Comparison of ENCODE assay signal across 15 mouse cellular contexts in genomic region chr11:31359283-31359902, GRCm38 (mm10). TPM values are rescaled to one million over a fixed set of nuclear protein-coding genes. Genes with fewer than 3 reads are reported as not detected.
DNase-seq lines count a peak whose midpoint lies in the region; ATAC-seq and TF ChIP-seq lines count a peak whose summit lies in the region.
"Had no signal": no experiment of that assay in that cellular context is flagged by ENCODE, and none has a peak within 500 bp of the region (broad histone marks: within the 10 kb centered on the region; RNA-seq: fewer than 3 reads in every experiment).

No protein-coding gene starts in this region.

- no peaks in the 10 kb centered on the region for H3K4me1 ChIP-seq in intestine, embryonic 14.5 days (replicated peaks; ENCODE audit: control insufficient read depth, insufficient read depth, low read length)
- no peaks in the 10 kb centered on the region for H3K4me1 ChIP-seq in intestine, postnatal 0 days (replicated peaks; ENCODE audit: control insufficient read depth, insufficient read depth, low read length)
- H3K4me1 ChIP-seq in limb, embryonic 12.5 days (replicated peaks) = no peaks in the 10 kb centered on the region
- H3K4me1 ChIP-seq in limb, embryonic 10.5 days = no peaks in the 10 kb centered on the region
- H3K4me1 ChIP-seq in stomach, postnatal 0 days (replicated peaks; ENCODE audit: control insufficient read depth, insufficient read depth) = no peaks in the 10 kb centered on the region
- H3K4me1 ChIP-seq: embryonic facial prominence, embryonic 12.5 days; hindbrain, embryonic 15.5 days had no signal

- H3K27ac ChIP-seq in intestine, embryonic 14.5 days (ENCODE audit: low read depth) = no peak overlapping the region
- no peak overlapping the region for H3K27ac ChIP-seq in intestine, postnatal 0 days (ENCODE audit: low read depth, low read length)
- no peak overlapping the region for H3K27ac ChIP-seq in limb, embryonic 12.5 days
- H3K27ac ChIP-seq in limb, embryonic 10.5 days = no peak overlapping the region
- H3K27ac ChIP-seq in stomach, postnatal 0 days (replicated peaks) = no peak overlapping the region
- H3K27ac ChIP-seq: embryonic facial prominence, embryonic 12.5 days; heart, embryonic 13.5 days; hindbrain, embryonic 15.5 days had no signal

- ATAC-seq in intestine, embryonic 14.5 days (replicated peaks; ENCODE audit: low FRiP score, low TSS enrichment, low read depth) = no peak
- no peak for ATAC-seq in intestine, postnatal 0 days
- 0 out of 2 replicates have a peak, but pooled peaks have one; percentile 59 for ATAC-seq in limb, embryonic 12.5 days (ENCODE audit: insufficient number of reproducible peaks, insufficient read depth, low FRiP score, low TSS enrichment, low read depth)
- no peak for ATAC-seq in stomach, postnatal 0 days (ENCODE audit: low FRiP score, low TSS enrichment)

- TF ChIP-seq CTCF in intestine, postnatal 0 days (IDR thresholded peaks at IDR 0.05; ENCODE audit: low read depth) = no peak
- no peak for TF ChIP-seq CTCF in stomach, postnatal 0 days (IDR thresholded peaks at IDR 0.05; ENCODE audit: low read depth)

- H3K36me3 ChIP-seq in intestine, embryonic 14.5 days (ENCODE audit: control insufficient read depth, insufficient read depth, low read length) = no peaks in the 10 kb centered on the region
- H3K36me3 ChIP-seq in intestine, postnatal 0 days (ENCODE audit: control insufficient read depth, insufficient read depth) = 0 out of 2 replicates have a peak, but pooled peaks cover 4% of the 10 kb centered on the region
- no peaks in the 10 kb centered on the region for H3K36me3 ChIP-seq in limb, embryonic 12.5 days
- no peaks in the 10 kb centered on the region for H3K36me3 ChIP-seq in limb, embryonic 10.5 days
- no peaks in the 10 kb centered on the region for H3K36me3 ChIP-seq in stomach, postnatal 0 days (ENCODE audit: control insufficient read depth, insufficient read depth, low read length)
- H3K36me3 ChIP-seq: embryonic facial prominence, embryonic 12.5 days; hindbrain, embryonic 15.5 days had no signal

- no peaks in the 10 kb centered on the region for H3K9me3 ChIP-seq in intestine, embryonic 14.5 days (ENCODE audit: control insufficient read depth, low read length)
- H3K9me3 ChIP-seq in intestine, postnatal 0 days (ENCODE audit: control insufficient read depth) = no peaks in the 10 kb centered on the region
- H3K9me3 ChIP-seq in limb, embryonic 12.5 days = no peaks in the 10 kb centered on the region
- H3K9me3 ChIP-seq in limb, embryonic 10.5 days (replicated peaks) = no peaks in the 10 kb centered on the region
- H3K9me3 ChIP-seq in stomach, postnatal 0 days (ENCODE audit: control insufficient read depth, low read length) = no peaks in the 10 kb centered on the region
- H3K9me3 ChIP-seq: embryonic facial prominence, embryonic 12.5 days; heart, embryonic 13.5 days; hindbrain, embryonic 15.5 days had no signal

- WGBS in intestine, embryonic 14.5 days = 68% methylated on average over 6 of the region's 6 CpGs
- 73% methylated on average over 6 of the region's 6 CpGs for WGBS in intestine, postnatal 0 days
- WGBS in limb, embryonic 12.5 days = 74% methylated on average over 6 of the region's 6 CpGs
- WGBS in limb, embryonic 10.5 days = 84% methylated on average over 6 of the region's 6 CpGs
- WGBS in stomach, postnatal 0 days = 65% methylated on average over 6 of the region's 6 CpGs

- no peak overlapping the region for H3K4me2 ChIP-seq in intestine, embryonic 14.5 days (ENCODE audit: low read length)
- H3K4me2 ChIP-seq in intestine, postnatal 0 days (replicated peaks; ENCODE audit: low read depth) = no peak overlapping the region
- no peak overlapping the region for H3K4me2 ChIP-seq in limb, embryonic 12.5 days
- no peak overlapping the region for H3K4me2 ChIP-seq in stomach, postnatal 0 days (replicated peaks; ENCODE audit: low read depth)
- H3K4me2 ChIP-seq: embryonic facial prominence, embryonic 12.5 days; heart, embryonic 13.5 days; hindbrain, embryonic 15.5 days had no signal

- H3K27me3 ChIP-seq in intestine, embryonic 14.5 days (replicated peaks; ENCODE audit: control insufficient read depth, insufficient read depth, low read length) = no peaks in the 10 kb centered on the region
- H3K27me3 ChIP-seq in intestine, postnatal 0 days (replicated peaks; ENCODE audit: control insufficient read depth, insufficient read depth, low read length) = no peaks in the 10 kb centered on the region
- H3K27me3 ChIP-seq in limb, embryonic 12.5 days = no peaks in the 10 kb centered on the region
- no peaks in the 10 kb centered on the region for H3K27me3 ChIP-seq in limb, embryonic 10.5 days (ENCODE audit: low read depth, poor library complexity, severe bottlenecking)
- no peaks in the 10 kb centered on the region for H3K27me3 ChIP-seq in stomach, postnatal 0 days (ENCODE audit: control insufficient read depth, insufficient read depth, low read length)
- H3K27me3 ChIP-seq: embryonic facial prominence, embryonic 12.5 days; hindbrain, embryonic 15.5 days had no signal

- H3K9ac ChIP-seq in intestine, embryonic 14.5 days (ENCODE audit: low read length) = no peak overlapping the region
- H3K9ac ChIP-seq in intestine, postnatal 0 days (ENCODE audit: low read depth, low read length) = no peak overlapping the region
- H3K9ac ChIP-seq in limb, embryonic 12.5 days (replicated peaks) = no peak overlapping the region
- H3K9ac ChIP-seq in stomach, postnatal 0 days (ENCODE audit: low read length) = no peak overlapping the region
- H3K9ac ChIP-seq: embryonic facial prominence, embryonic 12.5 days; heart, embryonic 13.5 days; hindbrain, embryonic 15.5 days had no signal

- DNase-seq in intestine, embryonic 14.5 days (ENCODE audit: low spot score) = peak; percentile 38
- DNase-seq in limb, embryonic 10.5 days (ENCODE audit: low spot score) = no peak
- DNase-seq in R1 (ENCODE audit: low read depth, low spot score) = peak; percentile 10
- DNase-seq in stomach, postnatal 0 days (ENCODE audit: low spot score) = peak; percentile 7
- no peak for DNase-seq in cerebellum, adult 8-10 months
- DNase-seq: adrenal gland, postnatal 10 days; cerebellum, adult 11-12 months; cerebellum, adult 9-11 months; gastrocnemius, postnatal 14 days; heart, postnatal 36 days had no signal

- no peak for TF ChIP-seq EP300 in stomach, postnatal 0 days (optimal IDR thresholded peaks at IDR 0.05)

- H3K4me3 ChIP-seq in intestine, embryonic 14.5 days (ENCODE audit: low read depth, low read length) = no peak overlapping the region
- no peak overlapping the region for H3K4me3 ChIP-seq in intestine, postnatal 0 days (ENCODE audit: low read depth, low read length)
- no peak overlapping the region for H3K4me3 ChIP-seq in limb, embryonic 12.5 days (replicated peaks)
- H3K4me3 ChIP-seq in limb, embryonic 10.5 days = no peak overlapping the region
- no peak overlapping the region for H3K4me3 ChIP-seq in stomach, postnatal 0 days (ENCODE audit: low read depth, low read length)
- H3K4me3 ChIP-seq: embryonic facial prominence, embryonic 12.5 days; heart, embryonic 13.5 days; hindbrain, embryonic 15.5 days had no signal

RNA-seq across cellular contexts. Expression of gene Stc2, which starts 10.5 kb away (rescaled TPM):
- polyA plus RNA-seq in intestine, embryonic 14.5 days (2014; fragmentation: Nextera tagmentation; extraction: Ambion mirVana) = 3.1 and 3.5 TPM in 2 replicates
- 8.8 and 9.4 TPM in 2 replicates for polyA plus RNA-seq in intestine, postnatal 0 days (2015; fragmentation: Nextera tagmentation; extraction: Ambion mirVana)
- 1.3 and 1.8 TPM in 2 replicates for polyA plus RNA-seq in limb, embryonic 12.5 days (2016; fragmentation: Nextera tagmentation; extraction: Ambion mirVana)
- 0.89 and 0.98 TPM in 2 replicates for polyA plus RNA-seq in limb, embryonic 10.5 days (2016; fragmentation: Nextera tagmentation; extraction: Ambion mirVana)
- polyA plus RNA-seq in stomach, postnatal 0 days (2015; fragmentation: Nextera tagmentation; extraction: Ambion mirVana) = 4.3 and 4.5 TPM in 2 replicates

Comparison
In these comparisons a context has a peak if more than half of its experiments do, and no peak if none do; other contexts are left out.
1. DNase-seq: peak in intestine, embryonic 14.5 days (single experiment), R1 (single experiment) and stomach, postnatal 0 days (single experiment); none in limb, embryonic 10.5 days (single experiment) and cerebellum, adult 8-10 months (single experiment).